Comparison of ENCODE assay signal across 8 mouse cellular contexts in genomic region chr3:122072646-122073571, GRCm38 (mm10). TPM values are rescaled to one million over a fixed set of nuclear protein-coding genes. Genes with fewer than 3 reads are reported as not detected.
DNase-seq lines count a peak whose midpoint lies in the region; ATAC-seq and TF ChIP-seq lines count a peak whose summit lies in the region.
"Had no signal": no experiment of that assay in that cellular context is flagged by ENCODE, and none has a peak within 500 bp of the region (broad histone marks: within the 10 kb centered on the region; RNA-seq: fewer than 3 reads in every experiment).

No protein-coding gene starts in this region.

- TF ChIP-seq CTCF in lung, embryonic 14.5 days (IDR thresholded peaks at IDR 0.05; ENCODE audit: low read depth): 0 out of 2 replicates have a peak, but pooled peaks have one; percentile 8

- H3K9me3 ChIP-seq in lung, embryonic 14.5 days (ENCODE audit: low read depth, low read length): no peaks in the 10 kb centered on the region
- H3K9me3 ChIP-seq in heart, embryonic 12.5 days (replicated peaks): no peaks in the 10 kb centered on the region
- no peaks in the 10 kb centered on the region for H3K9me3 ChIP-seq in intestine, embryonic 16.5 days (ENCODE audit: control insufficient read depth, low read length)
- H3K9me3 ChIP-seq in forebrain, embryonic 14.5 days (replicated peaks; ENCODE audit: control insufficient read depth, low read length): no peaks in the 10 kb centered on the region
- H3K9me3 ChIP-seq in forebrain, embryonic 13.5 days (replicated peaks): no peaks in the 10 kb centered on the region

- no peak overlapping the region; the same call in 1 of the 2 replicates for H3K4me2 ChIP-seq in lung, embryonic 14.5 days
- H3K4me2 ChIP-seq in heart, embryonic 12.5 days: no peak overlapping the region
- H3K4me2 ChIP-seq in intestine, embryonic 16.5 days (ENCODE audit: low read depth, low read length): no peak overlapping the region
- no peak overlapping the region for H3K4me2 ChIP-seq in forebrain, embryonic 14.5 days (ENCODE audit: low read length)
- H3K4me2 ChIP-seq in forebrain, embryonic 13.5 days: no peak overlapping the region

- no peak overlapping the region for H3K9ac ChIP-seq in lung, embryonic 14.5 days
- no peak overlapping the region for H3K9ac ChIP-seq in heart, embryonic 12.5 days
- H3K9ac ChIP-seq in intestine, embryonic 16.5 days (ENCODE audit: low read depth, low read length): no peak overlapping the region
- no peak overlapping the region for H3K9ac ChIP-seq in forebrain, embryonic 14.5 days (ENCODE audit: low read length)
- no peak overlapping the region for H3K9ac ChIP-seq in forebrain, embryonic 13.5 days

- no peak overlapping the region for H3K4me3 ChIP-seq in lung, embryonic 14.5 days (ENCODE audit: low read depth, low read length)
- no peak overlapping the region for H3K4me3 ChIP-seq in heart, embryonic 12.5 days
- no peak overlapping the region for H3K4me3 ChIP-seq in intestine, embryonic 16.5 days (ENCODE audit: low read length)
- H3K4me3 ChIP-seq in forebrain, embryonic 14.5 days (ENCODE audit: low read depth, low read length): no peak overlapping the region
- H3K4me3 ChIP-seq in forebrain, embryonic 13.5 days: no peak overlapping the region

- H3K27ac ChIP-seq in lung, embryonic 14.5 days (ENCODE audit: low read depth): peak overlapping the region; percentile 73
- H3K27ac ChIP-seq in heart, embryonic 12.5 days (ENCODE audit: poor library complexity, severe bottlenecking): 0 out of 2 replicates have a peak overlapping the region, but pooled peaks have one; percentile 21
- 0 out of 2 replicates have a peak overlapping the region, but pooled peaks have one; percentile 35 for H3K27ac ChIP-seq in intestine, embryonic 16.5 days (ENCODE audit: low read length)
- no peak overlapping the region for H3K27ac ChIP-seq in forebrain, embryonic 14.5 days (ENCODE audit: low read depth, low read length)
- H3K27ac ChIP-seq in forebrain, embryonic 13.5 days: no peak overlapping the region

- ATAC-seq in lung, embryonic 14.5 days (ENCODE audit: insufficient read depth): peak; percentile 62; the same call in 1 of the 2 replicates
- no peak for ATAC-seq in heart, embryonic 12.5 days (ENCODE audit: insufficient number of reproducible peaks, low FRiP score)
- peak; percentile 55 for ATAC-seq in intestine, embryonic 16.5 days
- no peak for ATAC-seq in forebrain, embryonic 14.5 days
- ATAC-seq in forebrain, embryonic 13.5 days: no peak

- H3K36me3 ChIP-seq in lung, embryonic 14.5 days (ENCODE audit: insufficient read depth): no peaks in the 10 kb centered on the region
- H3K36me3 ChIP-seq in heart, embryonic 12.5 days: no peaks in the 10 kb centered on the region
- H3K36me3 ChIP-seq in intestine, embryonic 16.5 days (ENCODE audit: control insufficient read depth, insufficient read depth, low read length): no peaks in the 10 kb centered on the region
- H3K36me3 ChIP-seq in forebrain, embryonic 14.5 days (ENCODE audit: control insufficient read depth, insufficient read depth, low read length): no peaks in the 10 kb centered on the region
- H3K36me3 ChIP-seq in forebrain, embryonic 13.5 days (ENCODE audit: poor library complexity, severe bottlenecking): no peaks in the 10 kb centered on the region

- DNase-seq in lung, embryonic 14.5 days: peak; percentile 54
- DNase-seq in lung, postnatal 36 days: no peak
- DNase-seq in lung, postnatal 14 days: peak; percentile 52
- no peak for DNase-seq in forebrain, embryonic 14.5 days (ENCODE audit: low spot score)
- DNase-seq: thymus, postnatal 25 days had no signal

- H3K4me1 ChIP-seq in lung, embryonic 14.5 days (ENCODE audit: insufficient read depth): peaks cover 24% of the 10 kb centered on the region
- peaks cover 34% of the 10 kb centered on the region for H3K4me1 ChIP-seq in heart, embryonic 12.5 days (replicated peaks)
- H3K4me1 ChIP-seq in intestine, embryonic 16.5 days (ENCODE audit: control insufficient read depth, insufficient read depth, low read length): peaks cover 20% of the 10 kb centered on the region
- no peaks in the 10 kb centered on the region for H3K4me1 ChIP-seq in forebrain, embryonic 14.5 days (ENCODE audit: control insufficient read depth, insufficient read depth, low read length)
- H3K4me1 ChIP-seq in forebrain, embryonic 13.5 days: 0 out of 2 replicates have a peak, but pooled peaks cover under 1% of the 10 kb centered on the region

- 36% methylated on average over 11 of the region's 11 CpGs for WGBS in lung, embryonic 14.5 days
- WGBS in heart, embryonic 12.5 days: 63% methylated on average over 11 of the region's 11 CpGs
- WGBS in intestine, embryonic 16.5 days: 41% methylated on average over 11 of the region's 11 CpGs
- 65% methylated on average over 11 of the region's 11 CpGs for WGBS in forebrain, embryonic 14.5 days
- 51% methylated on average over 11 of the region's 11 CpGs for WGBS in forebrain, embryonic 13.5 days

- no peaks in the 10 kb centered on the region for H3K27me3 ChIP-seq in lung, embryonic 14.5 days (ENCODE audit: insufficient read depth, low read length)
- H3K27me3 ChIP-seq in heart, embryonic 12.5 days (replicated peaks): no peaks in the 10 kb centered on the region
- H3K27me3 ChIP-seq in intestine, embryonic 16.5 days (replicated peaks; ENCODE audit: control insufficient read depth, insufficient read depth, low read length): no peaks in the 10 kb centered on the region
- H3K27me3 ChIP-seq in forebrain, embryonic 14.5 days (replicated peaks; ENCODE audit: control insufficient read depth, insufficient read depth, low read length): no peaks in the 10 kb centered on the region
- peaks cover 5% of the 10 kb centered on the region; the same call in 1 of the 2 replicates for H3K27me3 ChIP-seq in forebrain, embryonic 13.5 days

RNA-seq across cellular contexts. Expression of gene Abca4, which starts 28.7 kb away (rescaled TPM):
- polyA plus RNA-seq in lung, embryonic 14.5 days (2014; fragmentation: Nextera tagmentation; extraction: Ambion mirVana): 0.78 and 1.7 TPM in 2 replicates
- polyA plus RNA-seq in heart, embryonic 12.5 days (2016; fragmentation: Nextera tagmentation; extraction: Ambion mirVana): 3.6 and 4.0 TPM in 2 replicates
- polyA plus RNA-seq in intestine, embryonic 16.5 days (2015; fragmentation: Nextera tagmentation; extraction: Ambion mirVana): 0.70 and 0.83 TPM in 2 replicates
- polyA plus RNA-seq in forebrain, embryonic 14.5 days (2014; fragmentation: Nextera tagmentation; extraction: Ambion mirVana): 0.48 and 1.4 TPM in 2 replicates
- polyA plus RNA-seq in forebrain, embryonic 13.5 days (2015; fragmentation: Nextera tagmentation; extraction: Ambion mirVana): 0.72 and 0.92 TPM in 2 replicates

Comparison
In these comparisons a context has a peak if more than half of its experiments do, and no peak if none do; other contexts are left out.
1. DNase-seq: peak in lung, embryonic 14.5 days (single experiment) and lung, postnatal 14 days (single experiment); none in lung, postnatal 36 days (single experiment) and forebrain, embryonic 14.5 days (single experiment).
2. ATAC-seq: peak in lung, embryonic 14.5 days (single experiment) and intestine, embryonic 16.5 days (single experiment); none in heart, embryonic 12.5 days (single experiment), forebrain, embryonic 14.5 days (single experiment) and forebrain, embryonic 13.5 days (single experiment).
3. H3K27ac ChIP-seq: peak in lung, embryonic 14.5 days (single experiment), heart, embryonic 12.5 days (single experiment) and intestine, embryonic 16.5 days (single experiment); none in forebrain, embryonic 14.5 days (single experiment) and forebrain, embryonic 13.5 days (single experiment).